Comparison of ENCODE assay signal across 12 mouse cellular contexts in genomic region chr2:74244203-74244602, GRCm38 (mm10).
A peak's percentile ranks its signal among the peaks of the same experiment; 100 is the strongest.
DNase-seq lines count a peak whose midpoint lies in the region; ATAC-seq and TF ChIP-seq lines count a peak whose summit lies in the region.
"Had no signal": no experiment of that assay in that cellular context is flagged by ENCODE, and none has a peak within 500 bp of the region (broad histone marks: within the 10 kb centered on the region; RNA-seq: fewer than 3 reads in every experiment).

No protein-coding gene starts in this region.

- H3K4me1 ChIP-seq in embryonic facial prominence, embryonic 13.5 days: peaks cover 35% of the 10 kb centered on the region
- peaks cover 8% of the 10 kb centered on the region for H3K4me1 ChIP-seq in embryonic fibroblast, embryonic 13.5 days (ENCODE audit: control insufficient read depth, insufficient read depth, low read length)
- peaks cover 19% of the 10 kb centered on the region for H3K4me1 ChIP-seq in midbrain, embryonic 12.5 days
- no peaks in the 10 kb centered on the region for H3K4me1 ChIP-seq in intestine, embryonic 15.5 days (replicated peaks)

- no peak for TF ChIP-seq POLR2A in embryonic fibroblast, embryonic 13.5 days (IDR thresholded peaks at IDR 0.05; ENCODE audit: low read depth, low read length)

- no peak overlapping the region; the same call in 1 of the 2 replicates for H3K4me3 ChIP-seq in layer of hippocampus, adult 2 months
- H3K4me3 ChIP-seq in embryonic facial prominence, embryonic 13.5 days: no peak overlapping the region
- H3K4me3 ChIP-seq in embryonic fibroblast, embryonic 13.5 days (ENCODE audit: insufficient read depth, low read length): no peak overlapping the region
- no peak overlapping the region for H3K4me3 ChIP-seq in midbrain, embryonic 12.5 days
- H3K4me3 ChIP-seq in intestine, embryonic 15.5 days (replicated peaks): no peak overlapping the region

- 42% methylated on average over 6 of the region's 6 CpGs for WGBS in embryonic facial prominence, embryonic 13.5 days
- 71% methylated on average over 6 of the region's 6 CpGs for WGBS in midbrain, embryonic 12.5 days
- WGBS in intestine, embryonic 15.5 days: 79% methylated on average over 6 of the region's 6 CpGs

- H3K27ac ChIP-seq in layer of hippocampus, adult 2 months: peak overlapping the region; percentile 48; the same call in 1 of the 2 replicates
- peak overlapping the region; percentile 89 for H3K27ac ChIP-seq in embryonic facial prominence, embryonic 13.5 days
- H3K27ac ChIP-seq in embryonic fibroblast, embryonic 13.5 days (ENCODE audit: insufficient read depth, low read length): 0 out of 2 replicates have a peak overlapping the region, but pooled peaks have one; percentile 6
- H3K27ac ChIP-seq in midbrain, embryonic 12.5 days (replicated peaks): peak overlapping the region; percentile 50
- no peak overlapping the region for H3K27ac ChIP-seq in intestine, embryonic 15.5 days

- no peaks in the 10 kb centered on the region for H3K9me3 ChIP-seq in embryonic facial prominence, embryonic 13.5 days
- H3K9me3 ChIP-seq in midbrain, embryonic 12.5 days: no peaks in the 10 kb centered on the region
- no peaks in the 10 kb centered on the region for H3K9me3 ChIP-seq in intestine, embryonic 15.5 days

- peak in 1 of 2 experiments; percentile 10 for DNase-seq in layer of hippocampus, adult 2 months (ENCODE audit: low spot score in 2 of 2)
- DNase-seq in layer of hippocampus, adult 11-12 months (ENCODE audit: low spot score): no peak
- no peak for DNase-seq in adrenal gland, adult 8-10 months
- DNase-seq: adrenal gland, postnatal 36 days; cerebellum, adult 11-12 months; heart, adult 18-20 months; kidney, postnatal 14 days had no signal

- H3K27me3 ChIP-seq in embryonic facial prominence, embryonic 13.5 days: no peaks in the 10 kb centered on the region
- peaks cover 27% of the 10 kb centered on the region for H3K27me3 ChIP-seq in midbrain, embryonic 12.5 days
- H3K27me3 ChIP-seq in intestine, embryonic 15.5 days (replicated peaks): no peaks in the 10 kb centered on the region

- no peak overlapping the region for H3K9ac ChIP-seq in embryonic facial prominence, embryonic 13.5 days
- no peak overlapping the region for H3K9ac ChIP-seq in midbrain, embryonic 12.5 days (replicated peaks)
- H3K9ac ChIP-seq in intestine, embryonic 15.5 days: no peak overlapping the region

- no peak for ATAC-seq in embryonic facial prominence, embryonic 13.5 days (ENCODE audit: insufficient number of reproducible peaks, insufficient read depth, low FRiP score, low TSS enrichment, low read depth)
- no peak for ATAC-seq in midbrain, embryonic 12.5 days (ENCODE audit: low FRiP score, low read depth)
- ATAC-seq in intestine, embryonic 15.5 days: no peak
- ATAC-seq: inflammation-experienced regulatory T-cells, adult 6 months had no signal

- no peak for TF ChIP-seq CTCF in layer of hippocampus, adult 2 months (conservative IDR thresholded peaks at IDR 0.05)
- no peak for TF ChIP-seq CTCF in embryonic fibroblast, embryonic 13.5 days (IDR thresholded peaks at IDR 0.05; ENCODE audit: borderline replicate concordance, insufficient read depth, low read length)

- H3K36me3 ChIP-seq in embryonic facial prominence, embryonic 13.5 days: no peaks in the 10 kb centered on the region
- no peaks in the 10 kb centered on the region for H3K36me3 ChIP-seq in midbrain, embryonic 12.5 days
- no peaks in the 10 kb centered on the region for H3K36me3 ChIP-seq in intestine, embryonic 15.5 days

- H3K4me2 ChIP-seq in embryonic facial prominence, embryonic 13.5 days: peak overlapping the region; percentile 50
- no peak overlapping the region for H3K4me2 ChIP-seq in midbrain, embryonic 12.5 days (replicated peaks)
- H3K4me2 ChIP-seq in intestine, embryonic 15.5 days (replicated peaks): no peak overlapping the region
